Mouse (Mus musculus) hindbrain, postnatal 0 days (tissue): Measurements from ENCODE around the gene Tgfb1. TPM values are rescaled to one million over a fixed set of nuclear protein-coding genes. Genes with fewer than 3 reads are reported as not detected.

Source experiments
- ATAC-seq: fragments of 200-750 bp; cut with Nextera tagmentation; 2 replicates; pipeline ENCODE4 v1.8.0; 2017; ENCODE audit warnings: mild to moderate bottlenecking, moderate TSS enrichment, moderate library complexity
- DNase-seq: peaks from one replicate; pipeline ENCODE4 v3.0.0-alpha.2; 2015; ENCODE audit warnings: low spot score
- H3K27ac ChIP-seq: fragments of 300-500 bp; sonication (generic); 2 replicates; pipeline ENCODE4 v1.5.1; 2014; ENCODE audit warnings: mild to moderate bottlenecking
- H3K27me3 ChIP-seq: fragments of 300-500 bp; sonication (generic); 2 replicates; pipeline ENCODE4 v1.6.1; 2014; ENCODE audit warnings: low read length, mixed read lengths; ENCODE audit not compliant: insufficient read depth
- H3K36me3 ChIP-seq: fragments of 300-500 bp; sonication (generic); 2 replicates; pipeline ENCODE4 v1.6.1; 2014; ENCODE audit warnings: low read length, mixed read lengths; ENCODE audit not compliant: insufficient read depth
- H3K4me1 ChIP-seq: fragments of 300-500 bp; sonication (generic); 2 replicates; pipeline ENCODE4 v1.6.1; 2014; ENCODE audit warnings: antibody characterized with exemption, low read length, mixed read lengths; ENCODE audit not compliant: insufficient read depth
- H3K4me2 ChIP-seq: fragments of 300-500 bp; sonication (generic); 2 replicates; pipeline ENCODE4 v1.6.1; 2014; ENCODE audit warnings: low read depth, mild to moderate bottlenecking, low read length, moderate library complexity, mixed read lengths
- H3K4me3 ChIP-seq: fragments of 300-500 bp; sonication (generic); 2 replicates; pipeline ENCODE4 v1.5.1; 2014; ENCODE audit warnings: low read length
- H3K9ac ChIP-seq: fragments of 300-500 bp; sonication (generic); replicated peaks from 2 replicates; pipeline ENCODE4 v1.6.1; 2014; ENCODE audit warnings: mild to moderate bottlenecking, low read length, moderate library complexity, mixed read lengths
- H3K9me3 ChIP-seq: fragments of 300-500 bp; sonication (generic); 2 replicates; pipeline ENCODE4 v1.6.1; 2016; ENCODE audit warnings: low read length, mixed read lengths
- CTCF ChIP-seq: IDR thresholded peaks from 2 replicates; pipeline ENCODE4 v1.5.1; 2016; ENCODE audit warnings: antibody characterized with exemption, control low read depth, low read depth
- WGBS: fragments of 180-500 bp; shearing (Covaris S2); extraction: QIAGEN DNeasy Blood & Tissue Kit; methylation state at CpG from one replicate; pipeline ENCODE4 v1.1.7; 2014; 5-methylcytosine and 5-hydroxymethylcytosine counted together
- polyA plus RNA-seq: library from polyadenylated mRNA; unstranded; fragments of >200 nt; fragmentation: Nextera tagmentation; extraction: Ambion mirVana; gene quantifications from 2 replicates; pipeline ENCODE4 v1.2.1, GENCODE M21; 2015
- total RNA-seq: library from RNA; depleted of rRNA; stranded (reverse); fragments of >200 nt; gene quantifications from 2 replicates; pipeline ENCODE4 v1.2.3, GENCODE M21; 2014

Gene Tgfb1
- total and polyA plus RNA-seq, 2 experiments from 2014 or later = 0.98 to 2.4 TPM

GRCm38 (mm10) chr7:25700732-25701131 is 13.9 kb downstream of the Tgfb1 start:
- WGBS = 75% methylated on average over 12 of the region's 12 CpGs
- no peak for DNase-seq
- Histone ChIP-seq H3K4me3 (no peak overlapping the region), H3K4me2 (no peak overlapping the region), H3K27me3 (no peaks in the 10 kb centered on the region), H3K27ac (no peak overlapping the region), H3K9ac (no peak overlapping the region), H3K4me1 (0 out of 2 replicates have a peak, but pooled peaks cover 3% of the 10 kb centered on the region), H3K36me3 (no peaks in the 10 kb centered on the region), H3K9me3 (no peaks in the 10 kb centered on the region)
- 0 out of 2 replicates have a peak, but pooled peaks have one; percentile 14 for TF ChIP-seq CTCF
- no peak for ATAC-seq

GRCm38 (mm10) chr7:25702350-25702749 is 15.5 kb downstream of the Tgfb1 start:
- Histone ChIP-seq H3K36me3 (no peaks in the 10 kb centered on the region), H3K9ac (no peak overlapping the region), H3K9me3 (no peaks in the 10 kb centered on the region), H3K27ac (no peak overlapping the region), H3K27me3 (no peaks in the 10 kb centered on the region), H3K4me1 (0 out of 2 replicates have a peak, but pooled peaks cover 3% of the 10 kb centered on the region), H3K4me3 (no peak overlapping the region), H3K4me2 (no peak overlapping the region)
- no peak for DNase-seq
- WGBS = 98% methylated on average over 2 of the region's 2 CpGs
- peak; percentile 17; the same call in 1 of the 2 replicates for TF ChIP-seq CTCF
- no peak for ATAC-seq

- no peaks in the 10 kb centered on the region for H3K9me3 ChIP-seq
- ATAC-seq (peak; percentile 30; the same call in 1 of the 2 replicates), DNase-seq (no peak)
- WGBS = 17% methylated on average over 10 of the region's 10 CpGs
- H3K27ac ChIP-seq = no peak overlapping the region
- H3K9ac ChIP-seq = no peak overlapping the region
- peak overlapping the region; percentile 63; the same call in 1 of the 2 replicates for H3K4me2 ChIP-seq
- H3K27me3 ChIP-seq = no peaks in the 10 kb centered on the region
- no peak for TF ChIP-seq CTCF
- no peak overlapping the region for H3K4me3 ChIP-seq
- no peaks in the 10 kb centered on the region for H3K36me3 ChIP-seq
- H3K4me1 ChIP-seq = 0 out of 2 replicates have a peak, but pooled peaks cover 3% of the 10 kb centered on the region
These were observed 17.1 kb downstream of the Tgfb1 start for GRCm38 (mm10) chr7:25703793-25704494.

GRCm38 (mm10) chr7:25704716-25705364 is 18.0 kb downstream of the Tgfb1 start:
- no peak for TF ChIP-seq CTCF
- no peak overlapping the region for H3K27ac ChIP-seq
- no peaks in the 10 kb centered on the region for H3K9me3 ChIP-seq
- H3K4me3 ChIP-seq = peak overlapping the region; percentile 29
- 7% methylated on average over 34 of the region's 37 CpGs for WGBS
- ATAC-seq = peak; percentile 48; the same call in 1 of the 2 replicates
- H3K27me3 ChIP-seq = no peaks in the 10 kb centered on the region
- peak; percentile 25 for DNase-seq
- H3K4me2 ChIP-seq = peak overlapping the region; percentile 63
- no peaks in the 10 kb centered on the region for H3K36me3 ChIP-seq
- H3K4me1 ChIP-seq = peaks cover 4% of the 10 kb centered on the region; the same call in 1 of the 2 replicates
- H3K9ac ChIP-seq = peak overlapping the region; percentile 18; the same call in 1 of the 2 replicates

GRCm38 (mm10) chr7:25705801-25706251 is 19.0 kb downstream of the Tgfb1 start:
- WGBS = 52% methylated on average over 6 of the region's 6 CpGs
- H3K4me3 ChIP-seq = no peak overlapping the region
- peaks cover 14% of the 10 kb centered on the region for H3K4me1 ChIP-seq
- no peak overlapping the region for H3K9ac ChIP-seq
- no peak overlapping the region for H3K27ac ChIP-seq
- no peak for TF ChIP-seq CTCF
- H3K36me3 ChIP-seq = no peaks in the 10 kb centered on the region
- DNase-seq (no peak), ATAC-seq (no peak)
- no peaks in the 10 kb centered on the region for H3K9me3 ChIP-seq
- H3K4me2 ChIP-seq = no peak overlapping the region
- H3K27me3 ChIP-seq = no peaks in the 10 kb centered on the region

GRCm38 (mm10) chr7:25706578-25707170 is 19.9 kb downstream of the Tgfb1 start:
- no peak overlapping the region for H3K4me2 ChIP-seq
- H3K4me3 ChIP-seq = no peak overlapping the region
- H3K4me1 ChIP-seq = peaks cover 19% of the 10 kb centered on the region
- H3K9ac ChIP-seq = no peak overlapping the region
- no peak for ATAC-seq
- no peak for DNase-seq
- H3K36me3 ChIP-seq = no peaks in the 10 kb centered on the region
- no peaks in the 10 kb centered on the region for H3K27me3 ChIP-seq
- WGBS = 53% methylated on average over 6 of the region's 7 CpGs
- H3K27ac ChIP-seq = no peak overlapping the region; the same call in 1 of the 2 replicates
- H3K9me3 ChIP-seq = no peaks in the 10 kb centered on the region
- no peak for TF ChIP-seq CTCF
